Mouse (Mus musculus) small intestine, adult 2 months (tissue): ENCODE measurements around the gene Nfatc2. TPM values are rescaled to one million over a fixed set of nuclear protein-coding genes. Genes with fewer than 3 reads are reported as not detected.

Experiments
- H3K27ac ChIP-seq: fragments of 200-500 bp; 2 replicates; pipeline ENCODE4 v1.5.1; 2012; ENCODE audit warnings: low read depth, low read length, control low read depth, inconsistent platforms; ENCODE audit not compliant: insufficient read depth
- H3K27me3 ChIP-seq: fragments of 200-500 bp; 2 replicates; pipeline ENCODE4 v1.6.1; 2012; ENCODE audit warnings: mild to moderate bottlenecking, moderate library complexity, low read length, inconsistent platforms; ENCODE audit not compliant: control insufficient read depth, insufficient read depth
- H3K36me3 ChIP-seq: fragments of 200-500 bp; 2 replicates; pipeline ENCODE4 v1.6.1; 2012; ENCODE audit warnings: mild to moderate bottlenecking, low read length, control low read depth, inconsistent platforms; ENCODE audit not compliant: control insufficient read depth, insufficient read depth
- H3K4me1 ChIP-seq: fragments of 200-500 bp; 2 replicates; pipeline ENCODE4 v1.6.1; 2012; ENCODE audit warnings: low read length, inconsistent platforms, mixed read lengths; ENCODE audit not compliant: control insufficient read depth, insufficient read depth, insufficient read length
- H3K4me3 ChIP-seq: fragments of 200-500 bp; 2 replicates; pipeline ENCODE4 v1.5.1; 2012; ENCODE audit warnings: low read depth, mild to moderate bottlenecking, control low read depth, inconsistent platforms, low read length, moderate library complexity
- CTCF ChIP-seq: fragments of 200-500 bp; IDR thresholded peaks from 2 replicates; pipeline ENCODE4 v1.5.1; 2012; ENCODE audit warnings: low read depth, mild to moderate bottlenecking, control low read depth, inconsistent platforms, low read length, moderate library complexity, mixed read lengths; ENCODE audit not compliant: insufficient replicate concordance, insufficient read length; ENCODE audit errors: extremely low read depth
- POLR2A ChIP-seq: fragments of 200-500 bp; IDR thresholded peaks from 2 replicates; pipeline ENCODE4 v1.6.1; 2012; ENCODE audit warnings: low read depth, mild to moderate bottlenecking, control low read depth, inconsistent platforms, low read length, moderate library complexity
- WGBS: fragments of 180-500 bp; shearing (Covaris S2); methylation state at CpG from one replicate; pipeline ENCODE4 v1.1.7; 2018; 5-methylcytosine and 5-hydroxymethylcytosine counted together
- polyA plus RNA-seq: library from polyadenylated mRNA; depleted of rRNA; stranded (reverse); fragments of >200 nt; gene quantifications from 2 replicates; pipeline ENCODE4 v1.2.3, GENCODE M21; 2012

Gene Nfatc2
- polyA plus RNA-seq, 1 experiment: 3.9 TPM

DNA sequence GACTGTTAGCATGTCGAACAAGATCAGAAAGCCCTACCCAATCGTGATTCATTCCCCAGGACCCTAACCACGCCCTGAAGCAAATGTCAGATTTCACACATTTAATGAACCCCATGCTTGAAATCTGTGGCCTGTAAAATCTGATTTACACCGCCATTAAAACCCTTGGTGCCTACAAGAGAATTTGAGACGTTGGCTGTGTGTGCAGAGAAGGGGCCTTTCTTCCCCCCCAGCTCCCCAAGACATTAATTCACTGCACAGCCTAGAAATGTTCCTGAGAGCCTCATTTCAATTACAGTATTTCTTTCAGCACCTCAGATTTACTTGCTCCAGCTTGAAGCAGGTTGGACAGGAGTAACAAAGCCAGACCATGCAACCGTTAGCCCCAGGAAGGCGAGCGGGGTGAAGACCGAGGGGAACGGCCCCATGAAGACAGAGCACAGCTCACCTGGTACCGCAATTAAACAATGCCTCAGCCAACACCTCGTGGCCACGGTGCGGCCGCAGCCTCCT is 16.8 kb upstream of the Nfatc2 start:
- Histone ChIP-seq H3K27me3 (no peaks in the 10 kb centered on the region), H3K27ac (no peak overlapping the region), H3K4me3 (no peak overlapping the region), H3K36me3 (no peaks in the 10 kb centered on the region), H3K4me1 (no peaks in the 10 kb centered on the region)
- no peak for TF ChIP-seq CTCF
- TF ChIP-seq POLR2A: no peak
- 42% methylated on average over 15 of the region's 15 CpGs for WGBS

- 0 out of 2 replicates have a peak, but pooled peaks cover 2% of the 10 kb centered on the region for H3K4me1 ChIP-seq
- H3K4me3 ChIP-seq: no peak overlapping the region
- 66% methylated on average over 3 of the region's 3 CpGs for WGBS
- TF ChIP-seq CTCF (no peak), POLR2A (no peak)
- no peak overlapping the region for H3K27ac ChIP-seq
- no peaks in the 10 kb centered on the region for H3K27me3 ChIP-seq
- no peaks in the 10 kb centered on the region for H3K36me3 ChIP-seq
Measured at GRCm38 (mm10) chr2:168615160-168615559, 13.7 kb upstream of the Nfatc2 start.

DNA sequence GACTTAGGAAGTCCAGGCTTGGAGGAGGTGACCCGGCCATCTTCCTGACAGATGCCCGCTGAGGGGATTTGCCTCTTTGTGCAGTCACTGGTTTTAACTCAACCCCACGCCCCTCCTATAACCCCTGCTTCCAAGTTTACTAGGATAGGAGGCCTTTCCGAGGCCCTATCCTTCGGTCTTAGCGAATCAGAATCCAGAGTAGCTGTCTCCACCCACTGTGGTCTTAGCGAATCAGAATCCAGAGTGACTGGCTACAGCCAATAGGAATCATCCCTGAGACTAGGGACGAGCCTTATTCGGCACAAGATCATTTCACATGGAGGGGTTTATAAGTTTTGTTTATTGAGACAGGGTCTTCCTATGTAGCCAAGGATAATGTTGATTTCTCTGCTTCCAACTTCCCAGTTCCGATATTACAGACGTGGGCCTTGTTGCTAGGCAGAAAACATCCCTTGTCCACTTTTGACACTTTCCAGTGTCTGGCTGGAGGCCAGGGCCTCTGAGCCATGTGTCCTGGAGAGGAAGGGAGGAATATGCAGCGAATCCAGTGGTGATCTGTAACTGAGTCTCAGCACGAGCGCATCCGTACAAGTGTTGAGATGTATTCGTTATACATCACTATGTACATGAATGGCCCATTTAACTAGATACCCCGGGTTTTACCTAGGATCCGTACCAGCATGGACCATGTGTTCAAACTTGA is 12.9 kb upstream of the Nfatc2 start:
- H3K36me3 ChIP-seq: no peaks in the 10 kb centered on the region
- WGBS: 84% methylated on average over 18 of the region's 18 CpGs
- no peak overlapping the region for H3K4me3 ChIP-seq
- no peak overlapping the region for H3K27ac ChIP-seq
- 0 out of 2 replicates have a peak, but pooled peaks cover 2% of the 10 kb centered on the region for H3K4me1 ChIP-seq
- no peaks in the 10 kb centered on the region for H3K27me3 ChIP-seq
- no peak for TF ChIP-seq POLR2A
- no peak for TF ChIP-seq CTCF

DNA sequence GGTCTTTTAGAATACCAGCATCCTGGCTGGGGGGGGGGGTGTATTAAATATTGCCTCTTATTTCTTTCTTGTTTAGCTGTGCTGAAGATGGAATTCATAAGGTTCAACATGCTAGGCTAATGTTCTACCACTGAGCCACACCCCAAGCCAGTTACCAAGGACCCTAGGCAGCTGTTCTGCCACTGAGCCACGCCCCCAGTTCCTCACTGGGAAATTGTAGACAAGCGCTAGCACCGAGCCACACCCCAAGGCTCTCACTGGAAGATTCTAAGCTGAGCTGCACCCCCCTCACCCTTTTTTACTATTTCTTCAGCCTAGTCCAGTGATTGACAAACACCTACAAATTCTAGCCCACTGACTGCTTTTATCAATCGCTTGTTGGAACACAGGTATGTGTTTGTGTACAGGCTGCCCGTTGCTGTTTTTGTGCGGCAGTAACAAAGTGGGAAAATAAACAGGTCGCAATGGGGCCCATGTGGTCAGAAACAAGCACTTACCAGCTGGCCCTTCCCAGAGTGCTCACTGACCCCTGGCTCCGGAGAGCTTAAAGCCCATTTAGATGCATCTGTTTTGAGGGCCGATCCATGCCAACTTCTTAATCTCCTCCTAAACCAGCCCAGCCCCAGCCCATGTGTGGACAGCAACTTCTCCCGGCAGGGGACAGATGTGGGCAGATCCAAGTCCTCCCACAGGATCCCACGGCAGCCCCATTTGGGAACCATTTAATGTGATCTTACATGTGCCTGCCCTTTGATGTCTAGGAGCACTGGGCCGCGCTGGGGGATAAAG is 11.8 kb upstream of the Nfatc2 start:
- Histone ChIP-seq H3K27ac (no peak overlapping the region), H3K27me3 (no peaks in the 10 kb centered on the region), H3K36me3 (no peaks in the 10 kb centered on the region), H3K4me1 (0 out of 2 replicates have a peak, but pooled peaks cover 2% of the 10 kb centered on the region), H3K4me3 (no peak overlapping the region)
- 43% methylated on average over 13 of the region's 13 CpGs for WGBS
- no peak for TF ChIP-seq CTCF
- no peak for TF ChIP-seq POLR2A

DNA sequence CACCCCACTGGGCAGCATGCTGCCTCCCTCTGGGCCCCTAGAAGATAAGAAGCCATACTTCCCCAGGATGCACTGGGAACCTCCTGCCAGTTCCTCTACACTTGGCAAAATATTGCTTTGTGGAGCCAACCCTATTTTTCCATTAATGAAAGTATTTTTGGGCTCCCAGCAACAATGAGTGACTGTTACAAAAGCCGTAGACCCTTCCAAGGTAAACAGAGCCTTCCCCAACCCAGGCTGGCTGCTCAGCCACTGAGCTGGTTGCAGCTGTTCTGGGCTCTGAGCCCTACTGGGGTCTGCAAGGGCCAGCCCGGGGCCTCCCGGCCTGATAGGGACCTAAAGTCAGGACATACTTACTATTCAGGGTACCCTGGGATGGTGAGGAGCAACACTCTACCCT is 9.5 kb upstream of the Nfatc2 start:
- TF ChIP-seq POLR2A: no peak
- TF ChIP-seq CTCF: no peak
- Histone ChIP-seq H3K27me3 (no peaks in the 10 kb centered on the region), H3K4me1 (0 out of 2 replicates have a peak, but pooled peaks cover 2% of the 10 kb centered on the region), H3K36me3 (no peaks in the 10 kb centered on the region), H3K27ac (no peak overlapping the region), H3K4me3 (no peak overlapping the region)
- WGBS: 90% methylated on average over 3 of the region's 3 CpGs

- 0 out of 2 replicates have a peak, but pooled peaks cover 2% of the 10 kb centered on the region for H3K4me1 ChIP-seq
- H3K36me3 ChIP-seq: no peaks in the 10 kb centered on the region
- TF ChIP-seq CTCF (no peak), POLR2A (no peak)
- H3K4me3 ChIP-seq: no peak overlapping the region
- no peaks in the 10 kb centered on the region for H3K27me3 ChIP-seq
- WGBS: 76% methylated on average over 6 of the region's 6 CpGs
- H3K27ac ChIP-seq: no peak overlapping the region
Measured at GRCm38 (mm10) chr2:168609653-168610248, 8.3 kb upstream of the Nfatc2 start.
